Mouse (Mus musculus) cortical plate, adult 2 months (tissue): ENCODE measurements around the gene Rnaseh2a.

Source experiments
- CTCF ChIP-seq: fragments of 200-500 bp; IDR thresholded peaks from 2 replicates; pipeline ENCODE4 v1.5.1; 2011; ENCODE audit warnings: mild to moderate bottlenecking, control low read depth, low read length; ENCODE audit not compliant: insufficient read depth; ENCODE audit errors: extremely low read depth
- POLR2A ChIP-seq: fragments of 200-500 bp; IDR thresholded peaks from 2 replicates; pipeline ENCODE4 v1.6.1; 2011; ENCODE audit warnings: mild to moderate bottlenecking, low read length, control low read depth; ENCODE audit not compliant: insufficient read depth; ENCODE audit errors: extremely low read depth

GRCm38 (mm10) chr8:84985684-84986378 lies 16.3 kb upstream of the Rnaseh2a start:
- TF ChIP-seq POLR2A (peak; percentile 95), CTCF (no peak)
